Mouse (Mus musculus) hindbrain, postnatal 0 days (tissue): ENCODE results near the gene Ankrd53. TPM values are rescaled to one million over a fixed set of nuclear protein-coding genes. Genes with fewer than 3 reads are reported as not detected.
"Not testable (repeated sequence)": the region's sequence is repeated elsewhere in the genome, so short reads cannot be mapped to it uniquely, and the experiment has no call there.

Source experiments
- ATAC-seq: fragments of 200-750 bp; cut with Nextera tagmentation; 2 replicates; pipeline ENCODE4 v1.8.0; 2017; ENCODE audit warnings: mild to moderate bottlenecking, moderate TSS enrichment, moderate library complexity
- DNase-seq: peaks from one replicate; pipeline ENCODE4 v3.0.0-alpha.2; 2015; ENCODE audit warnings: low spot score
- H3K27ac ChIP-seq: fragments of 300-500 bp; sonication (generic); 2 replicates; pipeline ENCODE4 v1.5.1; 2014; ENCODE audit warnings: mild to moderate bottlenecking
- H3K27me3 ChIP-seq: fragments of 300-500 bp; sonication (generic); 2 replicates; pipeline ENCODE4 v1.6.1; 2014; ENCODE audit warnings: low read length, mixed read lengths; ENCODE audit not compliant: insufficient read depth
- H3K36me3 ChIP-seq: fragments of 300-500 bp; sonication (generic); 2 replicates; pipeline ENCODE4 v1.6.1; 2014; ENCODE audit warnings: low read length, mixed read lengths; ENCODE audit not compliant: insufficient read depth
- H3K4me1 ChIP-seq: fragments of 300-500 bp; sonication (generic); 2 replicates; pipeline ENCODE4 v1.6.1; 2014; ENCODE audit warnings: antibody characterized with exemption, low read length, mixed read lengths; ENCODE audit not compliant: insufficient read depth
- H3K4me2 ChIP-seq: fragments of 300-500 bp; sonication (generic); 2 replicates; pipeline ENCODE4 v1.6.1; 2014; ENCODE audit warnings: low read depth, mild to moderate bottlenecking, low read length, moderate library complexity, mixed read lengths
- H3K4me3 ChIP-seq: fragments of 300-500 bp; sonication (generic); 2 replicates; pipeline ENCODE4 v1.5.1; 2014; ENCODE audit warnings: low read length
- H3K9ac ChIP-seq: fragments of 300-500 bp; sonication (generic); replicated peaks from 2 replicates; pipeline ENCODE4 v1.6.1; 2014; ENCODE audit warnings: mild to moderate bottlenecking, low read length, moderate library complexity, mixed read lengths
- H3K9me3 ChIP-seq: fragments of 300-500 bp; sonication (generic); 2 replicates; pipeline ENCODE4 v1.6.1; 2016; ENCODE audit warnings: low read length, mixed read lengths
- CTCF ChIP-seq: IDR thresholded peaks from 2 replicates; pipeline ENCODE4 v1.5.1; 2016; ENCODE audit warnings: antibody characterized with exemption, control low read depth, low read depth
- WGBS: fragments of 180-500 bp; shearing (Covaris S2); extraction: QIAGEN DNeasy Blood & Tissue Kit; methylation state at CpG from one replicate; pipeline ENCODE4 v1.1.7; 2014; 5-methylcytosine and 5-hydroxymethylcytosine counted together
- polyA plus RNA-seq: library from polyadenylated mRNA; unstranded; fragments of >200 nt; fragmentation: Nextera tagmentation; extraction: Ambion mirVana; gene quantifications from 2 replicates; pipeline ENCODE4 v1.2.1, GENCODE M21; 2015
- total RNA-seq: library from RNA; depleted of rRNA; stranded (reverse); fragments of >200 nt; gene quantifications from 2 replicates; pipeline ENCODE4 v1.2.3, GENCODE M21; 2014

Ankrd53 gene
- total and polyA plus RNA-seq, 2 experiments from 2014 or later = not detected

DNA sequence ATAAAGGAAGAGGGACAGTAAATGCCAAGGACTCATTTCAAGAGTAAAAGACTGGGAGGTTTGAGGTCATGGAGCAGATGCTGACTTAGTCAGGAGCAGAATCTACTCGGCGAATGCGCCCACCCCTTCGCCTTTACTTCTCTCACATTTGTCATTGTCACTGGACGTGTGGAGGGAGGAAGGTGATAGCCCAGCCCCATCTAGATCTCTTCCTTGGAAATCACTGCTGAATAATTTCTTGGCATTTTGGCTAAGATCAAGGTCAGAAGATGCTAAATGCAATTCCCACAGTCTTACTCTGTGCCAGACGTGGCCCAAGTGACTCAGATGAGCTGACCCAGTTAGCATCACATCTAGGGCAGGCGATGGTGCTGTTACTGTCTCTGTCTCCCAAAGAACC, 15.9 kb downstream of the Ankrd53 start:
- TF ChIP-seq CTCF = no peak
- Histone ChIP-seq H3K9ac (no peak overlapping the region), H3K36me3 (peaks cover 3% of the 10 kb centered on the region; the same call in 1 of the 2 replicates), H3K9me3 (no peaks in the 10 kb centered on the region), H3K27ac (no peak overlapping the region), H3K4me2 (no peak overlapping the region), H3K27me3 (no peaks in the 10 kb centered on the region), H3K4me3 (no peak overlapping the region), H3K4me1 (peaks cover 12% of the 10 kb centered on the region; the same call in 1 of the 2 replicates)
- 84% methylated on average over 7 of the region's 7 CpGs for WGBS
- DNase-seq = no peak
- no peak for ATAC-seq

GRCm38 (mm10) chr6:83779026-83779425, 16.6 kb downstream of the Ankrd53 start:
- H3K4me3 ChIP-seq = no peak overlapping the region
- no peaks in the 10 kb centered on the region for H3K36me3 ChIP-seq
- peaks cover 7% of the 10 kb centered on the region; the same call in 1 of the 2 replicates for H3K4me1 ChIP-seq
- no peaks in the 10 kb centered on the region for H3K9me3 ChIP-seq
- ATAC-seq = no peak
- no peaks in the 10 kb centered on the region for H3K27me3 ChIP-seq
- peak; percentile 66 for DNase-seq
- H3K27ac ChIP-seq = no peak overlapping the region
- peak; percentile 87 for TF ChIP-seq CTCF
- H3K9ac ChIP-seq = no peak overlapping the region
- WGBS = 4% methylated on average over 5 of the region's 5 CpGs
- no peak overlapping the region for H3K4me2 ChIP-seq

- no peak overlapping the region for H3K4me2 ChIP-seq
- no peak overlapping the region for H3K27ac ChIP-seq
- no peak overlapping the region for H3K9ac ChIP-seq
- WGBS = 86% methylated on average over 3 of the region's 3 CpGs
- H3K9me3 ChIP-seq = no peaks in the 10 kb centered on the region
- TF ChIP-seq CTCF = no peak
- no peaks in the 10 kb centered on the region for H3K4me1 ChIP-seq
- no peaks in the 10 kb centered on the region for H3K36me3 ChIP-seq
- ATAC-seq = no peak
- H3K27me3 ChIP-seq = no peaks in the 10 kb centered on the region
- no peak for DNase-seq
- no peak overlapping the region for H3K4me3 ChIP-seq
These were observed 24.0 kb downstream of the Ankrd53 start for GRCm38 (mm10) chr6:83786426-83786825.

DNA sequence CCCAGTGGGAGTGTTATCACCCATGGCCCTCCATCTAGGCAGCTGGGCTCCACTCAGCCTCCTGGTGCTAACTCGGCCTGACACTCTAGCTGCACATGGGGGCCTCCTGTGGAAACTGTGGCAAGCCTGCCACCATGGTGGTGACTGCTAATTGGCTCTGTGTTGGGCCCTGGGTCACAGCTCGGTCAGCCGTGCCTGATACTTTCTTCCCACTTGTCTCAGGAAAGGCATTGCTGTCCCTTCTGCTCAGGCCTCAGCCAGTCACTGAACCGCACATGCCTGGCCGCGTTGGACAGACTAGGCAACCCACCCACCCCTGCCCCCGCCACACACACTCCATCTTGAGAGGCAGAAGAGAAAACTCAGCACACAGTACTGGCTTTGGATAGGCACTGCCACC, 26.1 kb downstream of the Ankrd53 start:
- Histone ChIP-seq H3K9ac (no peak overlapping the region), H3K27ac (no peak overlapping the region), H3K27me3 (no peaks in the 10 kb centered on the region), H3K4me1 (no peaks in the 10 kb centered on the region), H3K36me3 (no peaks in the 10 kb centered on the region), H3K9me3 (no peaks in the 10 kb centered on the region), H3K4me3 (no peak overlapping the region), H3K4me2 (no peak overlapping the region)
- ATAC-seq (peak; percentile 46), DNase-seq (no peak)
- TF ChIP-seq CTCF = no peak
- WGBS = 43% methylated on average over 7 of the region's 7 CpGs

GRCm38 (mm10) chr6:83790533-83790932, 28.1 kb downstream of the Ankrd53 start:
- not testable (repeated sequence) for H3K4me3 ChIP-seq, ATAC-seq

DNA sequence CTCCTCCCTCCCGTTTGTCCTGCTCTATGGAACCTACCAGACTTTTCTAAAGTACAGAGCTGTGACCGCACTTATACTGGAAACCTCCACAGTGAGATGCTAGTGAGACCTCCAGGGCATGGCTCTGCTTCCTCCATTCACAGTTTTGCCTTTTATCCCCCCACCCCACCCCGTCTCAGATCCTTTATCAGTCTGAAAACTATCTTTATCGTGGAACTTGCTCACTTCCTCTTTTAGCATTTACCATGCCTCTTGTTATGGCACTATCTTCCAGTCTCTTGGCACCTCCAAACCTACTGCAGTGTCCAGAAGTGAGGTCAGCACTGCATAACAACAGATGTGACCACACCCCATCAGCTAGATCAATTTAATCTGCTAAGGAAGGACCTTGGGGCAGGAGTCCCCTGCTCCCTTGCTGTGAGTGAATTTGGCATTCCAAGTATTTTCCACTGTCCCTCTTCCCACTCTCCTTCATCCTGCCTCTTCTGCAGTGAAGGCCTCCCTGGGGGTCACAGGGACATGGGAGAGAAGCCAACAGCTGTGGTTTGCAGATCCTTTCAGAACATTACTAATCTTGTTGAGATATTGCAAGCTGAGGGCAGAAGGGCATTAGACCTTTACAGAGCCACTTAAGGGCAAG, 28.9 kb downstream of the Ankrd53 start:
- no peaks in the 10 kb centered on the region for H3K9me3 ChIP-seq

More at GRCm38 (mm10) chr6:83790533-83790932, 28.1 kb downstream of the Ankrd53 start:
- H3K4me2 ChIP-seq, H3K36me3 ChIP-seq, H3K4me1 ChIP-seq, DNase-seq, H3K27me3 ChIP-seq, H3K9me3 ChIP-seq, H3K27ac ChIP-seq, H3K9ac ChIP-seq: not testable (repeated sequence)
- WGBS = 75% methylated on average over 5 of the region's 5 CpGs

DNA sequence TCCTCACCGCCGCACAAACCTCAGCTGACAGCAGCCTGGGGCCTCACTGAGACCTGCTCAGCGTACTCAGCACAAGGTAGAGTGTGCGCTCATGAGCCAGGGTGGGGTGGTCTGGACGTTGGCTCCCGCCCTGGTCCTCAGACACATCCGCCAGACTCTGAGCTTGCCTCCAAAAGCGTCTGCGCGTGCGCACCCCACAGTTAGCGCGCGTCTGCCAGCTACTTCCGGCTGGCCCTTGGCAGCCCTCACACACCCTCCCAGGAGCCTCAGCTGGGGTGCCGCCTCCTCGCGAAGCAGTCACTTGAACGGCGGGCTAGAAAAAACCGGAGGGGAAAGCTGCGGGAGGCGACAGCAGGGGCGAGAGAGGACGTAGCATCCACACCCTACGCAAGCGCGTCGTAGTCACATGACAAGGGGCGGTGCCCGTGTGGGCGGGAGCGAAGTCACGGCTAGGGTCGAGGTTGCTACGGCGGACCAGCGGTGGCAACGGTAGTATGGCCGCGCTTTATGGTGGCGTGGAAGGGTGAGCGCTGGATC, 32.4 kb downstream of the Ankrd53 start, which contains the start of gene Nagk:
Gene Nagk, plus strand, starts transcription at position 223 of the 537 bp plus-strand sequence.
- peak within 1 kb of the TSS; percentile 81 for H3K4me3 ChIP-seq
- H3K36me3 ChIP-seq = no peaks in the 10 kb centered on the region
- ATAC-seq = peak; percentile 96
- peak within 1 kb of the TSS; percentile 90 for H3K9ac ChIP-seq
- under 1% methylated on average over 43 of the region's 43 CpGs for WGBS
- peak; percentile 97 for DNase-seq
- H3K4me1 ChIP-seq = peaks cover 9% of the 10 kb centered on the region; the same call in 1 of the 2 replicates
- H3K4me2 ChIP-seq = peak within 1 kb of the TSS; percentile 94
- H3K9me3 ChIP-seq = no peaks in the 10 kb centered on the region
- no peak; the same call in 1 of the 2 replicates for TF ChIP-seq CTCF
- H3K27ac ChIP-seq = peak within 1 kb of the TSS; percentile 95
- no peaks in the 10 kb centered on the region for H3K27me3 ChIP-seq

More for the DNA sequence above, 28.9 kb downstream of the Ankrd53 start:
- Histone ChIP-seq H3K4me3 (no peak overlapping the region), H3K36me3 (no peaks in the 10 kb centered on the region), H3K9ac (no peak overlapping the region), H3K4me1 (0 out of 2 replicates have a peak, but pooled peaks cover 2% of the 10 kb centered on the region), H3K4me2 (no peak overlapping the region), H3K27me3 (no peaks in the 10 kb centered on the region), H3K27ac (no peak overlapping the region)
- TF ChIP-seq CTCF = no peak
- no peak for ATAC-seq
- WGBS = 68% methylated on average over 4 of the region's 4 CpGs
- no peak for DNase-seq
